Mouse (Mus musculus) liver, embryonic 13.5 days (tissue): ENCODE data around the gene Dld. TPM values are rescaled to one million over a fixed set of nuclear protein-coding genes. Genes with fewer than 3 reads are reported as not detected.

Experiments used
- ATAC-seq: fragments of 200-750 bp; cut with Nextera tagmentation; 2 replicates; pipeline ENCODE4 v1.8.0; 2017; ENCODE audit warnings: low read depth, mild to moderate bottlenecking, moderate number of reproducible peaks, moderate library complexity
- DNase-seq: peaks from one replicate; pipeline ENCODE4 v3.0.0; 2022
- H3K27ac ChIP-seq: fragments of 300-500 bp; sonication (generic); 2 replicates; pipeline ENCODE4 v1.5.1; 2015; ENCODE audit warnings: moderate library complexity, mild to moderate bottlenecking, inconsistent platforms
- H3K27me3 ChIP-seq: fragments of 300-500 bp; sonication (generic); 2 replicates; pipeline ENCODE4 v1.6.1; 2015; ENCODE audit warnings: mild to moderate bottlenecking, inconsistent platforms
- H3K36me3 ChIP-seq: fragments of 300-500 bp; sonication (generic); 2 replicates; pipeline ENCODE4 v1.6.1; 2015; ENCODE audit warnings: mild to moderate bottlenecking, inconsistent platforms
- H3K4me1 ChIP-seq: fragments of 300-500 bp; sonication (generic); replicated peaks from 2 replicates; pipeline ENCODE4 v1.6.1; 2015; ENCODE audit warnings: inconsistent platforms
- H3K4me2 ChIP-seq: fragments of 300-500 bp; sonication (generic); 2 replicates; pipeline ENCODE4 v1.6.1; 2015; ENCODE audit warnings: inconsistent platforms, mild to moderate bottlenecking, moderate library complexity
- H3K4me3 ChIP-seq: fragments of 300-500 bp; sonication (generic); replicated peaks from 2 replicates; pipeline ENCODE4 v1.5.1; 2015; ENCODE audit warnings: mild to moderate bottlenecking, inconsistent platforms
- H3K9ac ChIP-seq: fragments of 300-500 bp; sonication (generic); 2 replicates; pipeline ENCODE4 v1.6.1; 2015; ENCODE audit warnings: mild to moderate bottlenecking, inconsistent platforms
- H3K9me3 ChIP-seq: fragments of 300-500 bp; sonication (generic); replicated peaks from 2 replicates; pipeline ENCODE4 v1.6.1; 2016; ENCODE audit warnings: inconsistent platforms
- WGBS: fragments of 180-500 bp; shearing (Covaris S2); methylation state at CpG from one replicate; pipeline ENCODE4 v1.1.7; 2015; ENCODE audit not compliant: insufficient replicate concordance; 5-methylcytosine and 5-hydroxymethylcytosine counted together
- polyA plus RNA-seq: library from polyadenylated mRNA; unstranded; fragments of >200 nt; fragmentation: Nextera tagmentation; extraction: Ambion mirVana; gene quantifications from 2 replicates; pipeline ENCODE4 v1.2.1, GENCODE M21; 2015

The Dld gene
- polyA plus RNA-seq, 1 experiment from 2014 or later: 94.1 TPM

- Histone ChIP-seq H3K9ac (no peak overlapping the region), H3K4me3 (no peak overlapping the region), H3K27ac (no peak overlapping the region), H3K27me3 (no peaks in the 10 kb centered on the region), H3K4me1 (peaks cover 10% of the 10 kb centered on the region), H3K36me3 (no peaks in the 10 kb centered on the region), H3K9me3 (no peaks in the 10 kb centered on the region), H3K4me2 (no peak overlapping the region)
- ATAC-seq: no peak
- WGBS: 47% methylated on average over 4 of the region's 4 CpGs
- DNase-seq: no peak
These were observed 24.0 kb upstream of the Dld start for GRCm38 (mm10) chr12:31375283-31375615.

GRCm38 (mm10) chr12:31374603-31375282 lies 23.5 kb upstream of the Dld start:
- Histone ChIP-seq H3K27me3 (no peaks in the 10 kb centered on the region), H3K4me2 (no peak overlapping the region), H3K4me1 (peaks cover 10% of the 10 kb centered on the region), H3K27ac (no peak overlapping the region), H3K36me3 (no peaks in the 10 kb centered on the region), H3K4me3 (no peak overlapping the region), H3K9ac (no peak overlapping the region), H3K9me3 (no peaks in the 10 kb centered on the region)
- WGBS: 30% methylated on average over 9 of the region's 9 CpGs
- peak; percentile 29 for DNase-seq
- no peak for ATAC-seq

- H3K4me3 ChIP-seq: no peak overlapping the region
- DNase-seq (no peak), ATAC-seq (no peak)
- H3K27me3 ChIP-seq: no peaks in the 10 kb centered on the region
- H3K9me3 ChIP-seq: no peaks in the 10 kb centered on the region
- H3K9ac ChIP-seq: no peak overlapping the region
- H3K4me2 ChIP-seq: no peak overlapping the region
- no peaks in the 10 kb centered on the region for H3K36me3 ChIP-seq
- no peaks in the 10 kb centered on the region for H3K4me1 ChIP-seq
- no peak overlapping the region for H3K27ac ChIP-seq
- WGBS: 69% methylated on average over 7 of the region's 7 CpGs
These were observed 18.4 kb upstream of the Dld start for GRCm38 (mm10) chr12:31369656-31370055.

- WGBS: 72% methylated on average over 1 of the region's 1 CpGs
- no peak overlapping the region for H3K4me2 ChIP-seq
These were observed 17.9 kb upstream of the Dld start for GRCm38 (mm10) chr12:31369118-31369517.

GRCm38 (mm10) chr12:31367721-31368120 lies 16.5 kb upstream of the Dld start:
- no peaks in the 10 kb centered on the region for H3K27me3 ChIP-seq
- no peaks in the 10 kb centered on the region for H3K36me3 ChIP-seq
- no peak overlapping the region for H3K27ac ChIP-seq
- H3K9me3 ChIP-seq: no peaks in the 10 kb centered on the region
- 62% methylated on average over 5 of the region's 5 CpGs for WGBS
- ATAC-seq (no peak), DNase-seq (no peak)
- H3K9ac ChIP-seq: no peak overlapping the region
- no peak overlapping the region for H3K4me3 ChIP-seq
- no peak overlapping the region for H3K4me2 ChIP-seq
- no peaks in the 10 kb centered on the region for H3K4me1 ChIP-seq

More at GRCm38 (mm10) chr12:31369118-31369517, 17.9 kb upstream of the Dld start:
- Histone ChIP-seq H3K27me3 (no peaks in the 10 kb centered on the region), H3K4me3 (no peak overlapping the region), H3K9ac (no peak overlapping the region), H3K9me3 (no peaks in the 10 kb centered on the region), H3K4me1 (no peaks in the 10 kb centered on the region), H3K36me3 (no peaks in the 10 kb centered on the region), H3K27ac (no peak overlapping the region)
- DNase-seq: no peak
- no peak for ATAC-seq

- no peaks in the 10 kb centered on the region for H3K36me3 ChIP-seq
- no peaks in the 10 kb centered on the region for H3K9me3 ChIP-seq
- H3K4me2 ChIP-seq: no peak overlapping the region
- no peak for ATAC-seq
- H3K4me1 ChIP-seq: no peaks in the 10 kb centered on the region
- 39% methylated on average over 3 of the region's 3 CpGs for WGBS
- H3K4me3 ChIP-seq: no peak overlapping the region
- no peaks in the 10 kb centered on the region for H3K27me3 ChIP-seq
- no peak overlapping the region for H3K27ac ChIP-seq
- no peak for DNase-seq
- H3K9ac ChIP-seq: no peak overlapping the region
These were observed 15.2 kb upstream of the Dld start for GRCm38 (mm10) chr12:31366428-31366827.

- no peaks in the 10 kb centered on the region for H3K9me3 ChIP-seq
- H3K4me3 ChIP-seq: peak overlapping the region; percentile 92
- peaks cover 16% of the 10 kb centered on the region for H3K36me3 ChIP-seq
- H3K27ac ChIP-seq: peak overlapping the region; percentile 83; the same call in 1 of the 2 replicates
- 14% methylated on average over 15 of the region's 15 CpGs for WGBS
- no peaks in the 10 kb centered on the region for H3K27me3 ChIP-seq
- H3K9ac ChIP-seq: peak overlapping the region; percentile 93
- peak overlapping the region; percentile 87 for H3K4me2 ChIP-seq
- 0 out of 2 replicates have a peak, but pooled peaks have one; percentile 2 for ATAC-seq
- H3K4me1 ChIP-seq: peaks cover 18% of the 10 kb centered on the region
- DNase-seq: no peak
These were observed 886 bp downstream of the Dld start for GRCm38 (mm10) chr12:31350191-31350943.

- Histone ChIP-seq H3K4me1 (no peaks in the 10 kb centered on the region), H3K9ac (no peak overlapping the region), H3K4me3 (no peak overlapping the region), H3K9me3 (no peaks in the 10 kb centered on the region), H3K27ac (no peak overlapping the region), H3K36me3 (peaks cover 56% of the 10 kb centered on the region), H3K4me2 (no peak overlapping the region), H3K27me3 (no peaks in the 10 kb centered on the region)
- DNase-seq (no peak), ATAC-seq (no peak)
- 86% methylated on average over 1 of the region's 1 CpGs for WGBS
These were observed 18.0 kb downstream of the Dld start for GRCm38 (mm10) chr12:31333261-31333660.

GRCm38 (mm10) chr12:31327139-31327538 lies 24.1 kb downstream of the Dld start:
- Histone ChIP-seq H3K4me3 (no peak overlapping the region), H3K36me3 (peaks cover 12% of the 10 kb centered on the region), H3K9me3 (no peaks in the 10 kb centered on the region), H3K9ac (no peak overlapping the region), H3K27ac (no peak overlapping the region), H3K27me3 (no peaks in the 10 kb centered on the region), H3K4me1 (no peaks in the 10 kb centered on the region), H3K4me2 (no peak overlapping the region)
- 82% methylated on average over 9 of the region's 9 CpGs for WGBS
- no peak for DNase-seq
- no peak for ATAC-seq

- ATAC-seq: no peak
These were observed 28.0 kb downstream of the Dld start for GRCm38 (mm10) chr12:31323136-31323695.

GRCm38 (mm10) chr12:31321532-31321931 lies 29.7 kb downstream of the Dld start:
- H3K4me1 ChIP-seq: no peaks in the 10 kb centered on the region
- H3K9ac ChIP-seq: no peak overlapping the region
- no peak for ATAC-seq
- DNase-seq: no peak
- no peak overlapping the region for H3K27ac ChIP-seq
- 75% methylated on average over 1 of the region's 1 CpGs for WGBS
- no peak overlapping the region for H3K4me2 ChIP-seq
- H3K27me3 ChIP-seq: no peaks in the 10 kb centered on the region
- no peak overlapping the region for H3K4me3 ChIP-seq
- no peaks in the 10 kb centered on the region for H3K9me3 ChIP-seq
- no peaks in the 10 kb centered on the region for H3K36me3 ChIP-seq

More at GRCm38 (mm10) chr12:31323136-31323695, 28.0 kb downstream of the Dld start:
- WGBS: 74% methylated on average over 9 of the region's 9 CpGs
- Histone ChIP-seq H3K4me1 (no peaks in the 10 kb centered on the region), H3K9ac (no peak overlapping the region), H3K9me3 (no peaks in the 10 kb centered on the region), H3K36me3 (no peaks in the 10 kb centered on the region), H3K4me3 (no peak overlapping the region), H3K27me3 (no peaks in the 10 kb centered on the region), H3K4me2 (no peak overlapping the region), H3K27ac (no peak overlapping the region)
- DNase-seq: no peak
